In genomic region chr8:84634849-84635304, GRCm38 (mm10) we compare ENCODE assay signal across 9 mouse cellular contexts. TPM values are rescaled to one million over a fixed set of nuclear protein-coding genes. Genes with fewer than 3 reads are reported as not detected.
A peak's percentile ranks its signal among the peaks of the same experiment; 100 is the strongest.
DNase-seq lines count a peak whose midpoint lies in the region; ATAC-seq lines count a peak whose summit lies in the region.
"Had no signal": no experiment of that assay in that cellular context is flagged by ENCODE, and none has a peak within 500 bp of the region (broad histone marks: within the 10 kb centered on the region; RNA-seq: fewer than 3 reads in every experiment).

No protein-coding gene starts in this region.

- 29% methylated on average over 9 of the region's 9 CpGs for WGBS in forebrain, embryonic 16.5 days
- WGBS in hindbrain, embryonic 12.5 days, result 33% methylated on average over 9 of the region's 9 CpGs
- WGBS in neural tube, embryonic 13.5 days, result 28% methylated on average over 8 of the region's 9 CpGs

- H3K4me2 ChIP-seq in forebrain, embryonic 16.5 days (ENCODE audit: low read length), result no peak overlapping the region
- peak overlapping the region; percentile 30 for H3K4me2 ChIP-seq in hindbrain, embryonic 12.5 days (replicated peaks)
- 0 out of 2 replicates have a peak overlapping the region, but pooled peaks have one; percentile 16 for H3K4me2 ChIP-seq in neural tube, embryonic 13.5 days
- H3K4me2 ChIP-seq: lung, embryonic 15.5 days had no signal

- H3K4me1 ChIP-seq in forebrain, embryonic 16.5 days (replicated peaks; ENCODE audit: control insufficient read depth, insufficient read depth, low read length), result peaks cover 18% of the 10 kb centered on the region
- H3K4me1 ChIP-seq in hindbrain, embryonic 12.5 days, result peaks cover 41% of the 10 kb centered on the region
- H3K4me1 ChIP-seq in neural tube, embryonic 13.5 days (replicated peaks), result peaks cover 39% of the 10 kb centered on the region

- peak overlapping the region; percentile 18; the same call in 1 of the 2 replicates for H3K9ac ChIP-seq in forebrain, embryonic 16.5 days (replicated peaks; ENCODE audit: low read depth, low read length)
- peak overlapping the region; percentile 54 for H3K9ac ChIP-seq in hindbrain, embryonic 12.5 days
- peak overlapping the region; percentile 63 for H3K9ac ChIP-seq in neural tube, embryonic 13.5 days

- no peaks in the 10 kb centered on the region for H3K27me3 ChIP-seq in forebrain, embryonic 16.5 days (replicated peaks; ENCODE audit: control insufficient read depth, insufficient read depth, low read length)
- H3K27me3 ChIP-seq in hindbrain, embryonic 12.5 days, result no peaks in the 10 kb centered on the region
- no peaks in the 10 kb centered on the region for H3K27me3 ChIP-seq in neural tube, embryonic 13.5 days
- H3K27me3 ChIP-seq: lung, embryonic 15.5 days had no signal

- DNase-seq in layer of hippocampus, postnatal 10 days (ENCODE audit: low spot score in 2 of 2), result peak; percentile 72 to 76
- DNase-seq in layer of hippocampus, adult 9-10 months (ENCODE audit: low spot score), result no peak

- no peak overlapping the region for H3K4me3 ChIP-seq in forebrain, embryonic 16.5 days (replicated peaks; ENCODE audit: low read length)
- no peak overlapping the region for H3K4me3 ChIP-seq in hindbrain, embryonic 12.5 days
- no peak overlapping the region for H3K4me3 ChIP-seq in neural tube, embryonic 13.5 days
- H3K4me3 ChIP-seq: lung, embryonic 15.5 days had no signal

- 0 out of 2 replicates have a peak, but pooled peaks cover 3% of the 10 kb centered on the region for H3K36me3 ChIP-seq in forebrain, embryonic 16.5 days (ENCODE audit: control insufficient read depth, insufficient read depth)
- peaks cover 17% of the 10 kb centered on the region for H3K36me3 ChIP-seq in hindbrain, embryonic 12.5 days
- peaks cover 33% of the 10 kb centered on the region for H3K36me3 ChIP-seq in neural tube, embryonic 13.5 days
- H3K36me3 ChIP-seq: lung, embryonic 15.5 days had no signal

- no peaks in the 10 kb centered on the region for H3K9me3 ChIP-seq in forebrain, embryonic 16.5 days (ENCODE audit: control insufficient read depth, low read length)
- no peaks in the 10 kb centered on the region for H3K9me3 ChIP-seq in hindbrain, embryonic 12.5 days (replicated peaks)
- no peaks in the 10 kb centered on the region for H3K9me3 ChIP-seq in neural tube, embryonic 13.5 days
- H3K9me3 ChIP-seq: lung, embryonic 15.5 days had no signal

- ATAC-seq in cerebellum, adult (ENCODE audit: insufficient number of reproducible peaks, low FRiP score, low TSS enrichment), result peak; percentile 71
- no peak for ATAC-seq in forebrain, embryonic 16.5 days
- peak; percentile 13 for ATAC-seq in hindbrain, embryonic 12.5 days (ENCODE audit: low FRiP score)
- ATAC-seq in neural tube, embryonic 13.5 days (ENCODE audit: low read depth), result no peak
- ATAC-seq in megakaryocyte-erythroid progenitor cell, adult 5-6 weeks (replicated peaks; ENCODE audit: low FRiP score, low TSS enrichment, poor library complexity, severe bottlenecking), result no peak
- no peak for ATAC-seq in erythroid progenitor cell, adult 5-6 weeks (replicated peaks; ENCODE audit: low FRiP score, poor library complexity, severe bottlenecking)

- peak overlapping the region; percentile 48 for H3K27ac ChIP-seq in forebrain, embryonic 16.5 days (ENCODE audit: low read length)
- peak overlapping the region; percentile 93 for H3K27ac ChIP-seq in hindbrain, embryonic 12.5 days
- peak overlapping the region; percentile 88 for H3K27ac ChIP-seq in neural tube, embryonic 13.5 days (replicated peaks)

RNA-seq across cellular contexts. Expression of gene Ier2, which starts 27.8 kb away (rescaled TPM):
- 10 to 100 TPM; 10.8 to 12.7 TPM for total RNA-seq in layer of hippocampus, postnatal 10 days (2021)
- 22.5 and 25.5 TPM in 2 replicates for polyA plus RNA-seq in forebrain, embryonic 16.5 days (2015; fragmentation: Nextera tagmentation; extraction: Ambion mirVana)
- 62.5 and 64.8 TPM in 2 replicates for polyA plus RNA-seq in hindbrain, embryonic 12.5 days (2016; fragmentation: Nextera tagmentation; extraction: Ambion mirVana)
- 32.5 and 37.7 TPM in 2 replicates for polyA plus RNA-seq in neural tube, embryonic 13.5 days (2015; fragmentation: Nextera tagmentation; extraction: Ambion mirVana)
- 23.2 and 27.2 TPM in 2 replicates for total RNA-seq in megakaryocyte-erythroid progenitor cell, adult 5-6 weeks (2014; fragmentation: Nextera tagmentation)
- 47.1 and 60.7 TPM in 2 replicates for total RNA-seq in megakaryocyte-erythroid progenitor cell, adult 5-6 weeks (2017)
- total RNA-seq in erythroid progenitor cell, adult 5-6 weeks (2015; ENCODE audit: low replicate concordance), result 10.9 and 16.2 TPM in 2 replicates
- 7.6 and 8.1 TPM in 2 replicates for total RNA-seq in erythroid progenitor cell, adult 5-6 weeks (2017; ENCODE audit: low replicate concordance)

RNA-seq across cellular contexts. Expression of gene Trmt1, which starts 51.2 kb away (rescaled TPM):
- total RNA-seq in layer of hippocampus, postnatal 10 days (2021), result 100 to 1,000 TPM in 1 of 2 experiments, 10 to 100 TPM in 1; 99.8 to 105 TPM
- 63.4 and 73.3 TPM in 2 replicates for polyA plus RNA-seq in forebrain, embryonic 16.5 days (2015; fragmentation: Nextera tagmentation; extraction: Ambion mirVana)
- polyA plus RNA-seq in hindbrain, embryonic 12.5 days (2016; fragmentation: Nextera tagmentation; extraction: Ambion mirVana), result 51.2 and 55.9 TPM in 2 replicates
- polyA plus RNA-seq in neural tube, embryonic 13.5 days (2015; fragmentation: Nextera tagmentation; extraction: Ambion mirVana), result 53.6 and 55.5 TPM in 2 replicates
- 170 and 181 TPM in 2 replicates for total RNA-seq in megakaryocyte-erythroid progenitor cell, adult 5-6 weeks (2014; fragmentation: Nextera tagmentation)
- total RNA-seq in megakaryocyte-erythroid progenitor cell, adult 5-6 weeks (2017), result 94.9 and 126 TPM in 2 replicates
- 7.9 and 13.4 TPM in 2 replicates for total RNA-seq in erythroid progenitor cell, adult 5-6 weeks (2015; ENCODE audit: low replicate concordance)
- total RNA-seq in erythroid progenitor cell, adult 5-6 weeks (2017; ENCODE audit: low replicate concordance), result 18.4 and 23.1 TPM in 2 replicates

RNA-seq across cellular contexts. Expression of gene Nacc1, which starts 52.8 kb away (rescaled TPM):
- 10 to 100 TPM; 73.7 to 75.3 TPM for total RNA-seq in layer of hippocampus, postnatal 10 days (2021)
- polyA plus RNA-seq in forebrain, embryonic 16.5 days (2015; fragmentation: Nextera tagmentation; extraction: Ambion mirVana), result 15.5 and 15.7 TPM in 2 replicates
- polyA plus RNA-seq in hindbrain, embryonic 12.5 days (2016; fragmentation: Nextera tagmentation; extraction: Ambion mirVana), result 20.9 and 21.3 TPM in 2 replicates
- 14.1 and 15.1 TPM in 2 replicates for polyA plus RNA-seq in neural tube, embryonic 13.5 days (2015; fragmentation: Nextera tagmentation; extraction: Ambion mirVana)
- total RNA-seq in megakaryocyte-erythroid progenitor cell, adult 5-6 weeks (2014; fragmentation: Nextera tagmentation), result 71.6 and 76.7 TPM in 2 replicates
- 35.8 and 51.5 TPM in 2 replicates for total RNA-seq in megakaryocyte-erythroid progenitor cell, adult 5-6 weeks (2017)
- 24.3 and 25.6 TPM in 2 replicates for total RNA-seq in erythroid progenitor cell, adult 5-6 weeks (2015; ENCODE audit: low replicate concordance)
- total RNA-seq in erythroid progenitor cell, adult 5-6 weeks (2017; ENCODE audit: low replicate concordance), result 11.8 and 16.9 TPM in 2 replicates

Comparison
In these comparisons a context has a peak if more than half of its experiments do, and no peak if none do; other contexts are left out.
1. ATAC-seq: peak in cerebellum, adult (single experiment) and hindbrain, embryonic 12.5 days (single experiment); none in forebrain, embryonic 16.5 days (single experiment), neural tube, embryonic 13.5 days (single experiment), megakaryocyte-erythroid progenitor cell, adult 5-6 weeks (single experiment) and erythroid progenitor cell, adult 5-6 weeks (single experiment).
2. Peak in every context shown above with its lines, with median percentiles within 50 percentile points of each other: H3K27ac ChIP-seq and H3K9ac ChIP-seq.